Mouse (Mus musculus) limb, embryonic 11.5 days (tissue): ENCODE data around the gene Uxs1. TPM values are rescaled to one million over a fixed set of nuclear protein-coding genes. Genes with fewer than 3 reads are reported as not detected.

Source experiments
- ATAC-seq: fragments of 200-750 bp; cut with Nextera tagmentation; 2 replicates; pipeline ENCODE4 v1.8.0; 2017; ENCODE audit warnings: low read depth; ENCODE audit not compliant: insufficient number of reproducible peaks, low FRiP score, low TSS enrichment
- DNase-seq: peaks from one replicate; pipeline ENCODE4 v3.0.0-alpha.2; 2015; ENCODE audit warnings: low spot score
- H3K27ac ChIP-seq: fragments of 300-500 bp; sonication (generic); replicated peaks from 2 replicates; pipeline ENCODE4 v1.5.1; 2014; ENCODE audit warnings: low read depth, mild to moderate bottlenecking, low read length
- H3K27me3 ChIP-seq: fragments of 300-500 bp; sonication (generic); 2 replicates; pipeline ENCODE4 v1.6.1; 2014; ENCODE audit warnings: mild to moderate bottlenecking, low read length, mixed read lengths; ENCODE audit not compliant: control insufficient read depth, insufficient read depth
- H3K36me3 ChIP-seq: fragments of 300-500 bp; sonication (generic); 2 replicates; pipeline ENCODE4 v1.6.1; 2014; ENCODE audit warnings: mild to moderate bottlenecking, low read length, moderate library complexity, mixed read lengths; ENCODE audit not compliant: control insufficient read depth, insufficient read depth
- H3K4me1 ChIP-seq: fragments of 300-500 bp; sonication (generic); 2 replicates; pipeline ENCODE4 v1.6.1; 2014; ENCODE audit warnings: low read length, mixed read lengths; ENCODE audit not compliant: control insufficient read depth, insufficient read depth
- H3K4me2 ChIP-seq: fragments of 300-500 bp; sonication (generic); 2 replicates; pipeline ENCODE4 v1.6.1; 2014; ENCODE audit warnings: low read depth, mild to moderate bottlenecking, moderate library complexity; ENCODE audit not compliant: severe bottlenecking
- H3K4me3 ChIP-seq: fragments of 300-500 bp; sonication (generic); 2 replicates; pipeline ENCODE4 v1.5.1; 2014; ENCODE audit warnings: low read depth, low read length
- H3K9ac ChIP-seq: fragments of 300-500 bp; sonication (generic); 2 replicates; pipeline ENCODE4 v1.6.1; 2014; ENCODE audit warnings: mild to moderate bottlenecking, low read length
- H3K9me3 ChIP-seq: fragments of 300-500 bp; sonication (generic); 2 replicates; pipeline ENCODE4 v1.6.1; 2016; ENCODE audit warnings: low read length; ENCODE audit not compliant: control insufficient read depth
- WGBS: fragments of 180-500 bp; shearing (Covaris S2); extraction: QIAGEN DNeasy Blood & Tissue Kit; methylation state at CpG from one replicate; pipeline ENCODE4 v1.1.7; 2014; 5-methylcytosine and 5-hydroxymethylcytosine counted together
- polyA plus RNA-seq: library from polyadenylated mRNA; unstranded; fragments of >200 nt; fragmentation: Nextera tagmentation; extraction: Ambion mirVana; gene quantifications from 2 replicates; pipeline ENCODE4 v1.2.1, GENCODE M21; 2014

Gene Uxs1
- polyA plus RNA-seq, 1 experiment from 2014 or later, result 24.5 TPM

GRCm38 (mm10) chr1:43770032-43770431, 57.6 kb downstream of the Uxs1 start:
- Histone ChIP-seq H3K9ac (no peak overlapping the region), H3K27me3 (no peaks in the 10 kb centered on the region), H3K4me3 (no peak overlapping the region), H3K4me2 (no peak overlapping the region), H3K9me3 (no peaks in the 10 kb centered on the region), H3K27ac (no peak overlapping the region), H3K4me1 (no peaks in the 10 kb centered on the region), H3K36me3 (peaks cover 1% of the 10 kb centered on the region)
- DNase-seq, result no peak
- ATAC-seq, result no peak
- 88% methylated on average over 3 of the region's 3 CpGs for WGBS

- no peaks in the 10 kb centered on the region for H3K4me1 ChIP-seq
- WGBS, result 70% methylated on average over 1 of the region's 1 CpGs
- peaks cover 5% of the 10 kb centered on the region for H3K36me3 ChIP-seq
- DNase-seq (no peak), ATAC-seq (no peak)
- H3K4me3 ChIP-seq, result no peak overlapping the region
- H3K27ac ChIP-seq, result no peak overlapping the region
- H3K4me2 ChIP-seq, result no peak overlapping the region
- no peak overlapping the region for H3K9ac ChIP-seq
- H3K9me3 ChIP-seq, result no peaks in the 10 kb centered on the region
- H3K27me3 ChIP-seq, result no peaks in the 10 kb centered on the region
Observed at GRCm38 (mm10) chr1:43769348-43769747, 58.3 kb downstream of the Uxs1 start.

GRCm38 (mm10) chr1:43768385-43768990, 59.1 kb downstream of the Uxs1 start:
- 80% methylated on average over 4 of the region's 4 CpGs for WGBS
- H3K36me3 ChIP-seq, result peaks cover 8% of the 10 kb centered on the region

GRCm38 (mm10) chr1:43766328-43766727, 61.3 kb downstream of the Uxs1 start:
- no peaks in the 10 kb centered on the region for H3K27me3 ChIP-seq
- H3K27ac ChIP-seq, result no peak overlapping the region
- 89% methylated on average over 2 of the region's 2 CpGs for WGBS
- H3K4me2 ChIP-seq, result no peak overlapping the region
- H3K4me3 ChIP-seq, result no peak overlapping the region
- DNase-seq (no peak), ATAC-seq (no peak)
- no peaks in the 10 kb centered on the region for H3K4me1 ChIP-seq
- no peak overlapping the region for H3K9ac ChIP-seq
- peaks cover 8% of the 10 kb centered on the region for H3K36me3 ChIP-seq
- no peaks in the 10 kb centered on the region for H3K9me3 ChIP-seq

More at GRCm38 (mm10) chr1:43768385-43768990, 59.1 kb downstream of the Uxs1 start:
- DNase-seq (no peak), ATAC-seq (no peak)
- no peak overlapping the region for H3K4me2 ChIP-seq
- no peak overlapping the region for H3K4me3 ChIP-seq
- H3K27ac ChIP-seq, result no peak overlapping the region
- H3K4me1 ChIP-seq, result no peaks in the 10 kb centered on the region
- H3K27me3 ChIP-seq, result no peaks in the 10 kb centered on the region
- no peaks in the 10 kb centered on the region for H3K9me3 ChIP-seq
- no peak overlapping the region for H3K9ac ChIP-seq

GRCm38 (mm10) chr1:43764481-43764880, 63.1 kb downstream of the Uxs1 start:
- no peaks in the 10 kb centered on the region for H3K27me3 ChIP-seq
- ATAC-seq, result no peak
- H3K9ac ChIP-seq, result no peak overlapping the region
- no peak overlapping the region for H3K4me2 ChIP-seq
- H3K4me1 ChIP-seq, result no peaks in the 10 kb centered on the region
- 92% methylated on average over 2 of the region's 2 CpGs for WGBS
- no peak for DNase-seq
- no peaks in the 10 kb centered on the region for H3K9me3 ChIP-seq
- H3K4me3 ChIP-seq, result no peak overlapping the region
- H3K27ac ChIP-seq, result no peak overlapping the region
- H3K36me3 ChIP-seq, result peaks cover 8% of the 10 kb centered on the region

- Histone ChIP-seq H3K4me2 (no peak overlapping the region), H3K27ac (no peak overlapping the region), H3K27me3 (no peaks in the 10 kb centered on the region), H3K9ac (no peak overlapping the region), H3K4me3 (no peak overlapping the region), H3K4me1 (no peaks in the 10 kb centered on the region), H3K9me3 (no peaks in the 10 kb centered on the region), H3K36me3 (peaks cover 7% of the 10 kb centered on the region)
- ATAC-seq (no peak), DNase-seq (no peak)
Observed at GRCm38 (mm10) chr1:43760085-43760484, 67.5 kb downstream of the Uxs1 start.

- Histone ChIP-seq H3K9ac (no peak overlapping the region), H3K27me3 (no peaks in the 10 kb centered on the region), H3K4me1 (no peaks in the 10 kb centered on the region), H3K4me2 (no peak overlapping the region), H3K4me3 (no peak overlapping the region), H3K9me3 (no peaks in the 10 kb centered on the region), H3K27ac (no peak overlapping the region), H3K36me3 (no peaks in the 10 kb centered on the region; the same call in 1 of the 2 replicates)
- ATAC-seq (no peak), DNase-seq (no peak)
- WGBS, result 91% methylated on average over 8 of the region's 8 CpGs
Observed at GRCm38 (mm10) chr1:43754448-43755312, 72.9 kb downstream of the Uxs1 start.

GRCm38 (mm10) chr1:43738519-43738894, 89.1 kb downstream of the Uxs1 start:
- Histone ChIP-seq H3K4me1 (no peaks in the 10 kb centered on the region), H3K9me3 (no peaks in the 10 kb centered on the region), H3K27ac (no peak overlapping the region), H3K4me2 (no peak overlapping the region), H3K36me3 (no peaks in the 10 kb centered on the region), H3K9ac (no peak overlapping the region), H3K27me3 (no peaks in the 10 kb centered on the region), H3K4me3 (no peak overlapping the region)
- ATAC-seq (no peak), DNase-seq (no peak)
- 85% methylated on average over 10 of the region's 10 CpGs for WGBS
